Mouse (Mus musculus) heart, adult 2 months (tissue): ENCODE measurements at regions not wholly inside any gene's neighbourhood (a gene's known extent, or its start where the extent isn't known, plus 50 kb on each side); places are given as distances from the start of the nearest gene placed in this dataset.

Experiments used
- DNase-seq, 2 experiments: peaks; one replicate each; pipeline ENCODE4 v3.0.0; 2021
- H3K27ac ChIP-seq: fragments of 200-600 bp; 2 replicates; pipeline ENCODE4 v1.8.1; 2022
- H3K27me3 ChIP-seq: fragments of 200-500 bp; 2 replicates; pipeline ENCODE4 v1.6.1; 2012; ENCODE audit warnings: mild to moderate bottlenecking, low read length, inconsistent platforms, mixed read lengths; ENCODE audit not compliant: control insufficient read depth, insufficient read depth
- H3K36me3 ChIP-seq: fragments of 200-500 bp; 2 replicates; pipeline ENCODE4 v1.6.1; 2012; ENCODE audit warnings: low read length, inconsistent platforms; ENCODE audit not compliant: control insufficient read depth, insufficient read depth
- H3K4me1 ChIP-seq: fragments of 200-500 bp; 2 replicates; pipeline ENCODE4 v1.6.1; 2011; ENCODE audit warnings: low read length; ENCODE audit not compliant: control insufficient read depth, insufficient read depth
- H3K4me3 ChIP-seq: fragments of 200-600 bp; 2 replicates; pipeline ENCODE4 v1.8.1; 2022
- H3K79me2 ChIP-seq: fragments of 200-500 bp; replicated peaks from 2 replicates; pipeline ENCODE4 v1.6.1; 2012; ENCODE audit warnings: mild to moderate bottlenecking, inconsistent platforms, low read length, moderate library complexity, mixed read lengths; ENCODE audit not compliant: control insufficient read depth, insufficient read depth
- H3K9ac ChIP-seq: fragments of 200-500 bp; 2 replicates; pipeline ENCODE4 v1.6.1; 2012; ENCODE audit warnings: low read depth, mild to moderate bottlenecking, control low read depth, inconsistent platforms, low read length, mixed read lengths
- CTCF ChIP-seq: fragments of 200-600 bp; IDR thresholded peaks from 2 replicates; pipeline ENCODE4 v1.8.1; 2022; ENCODE audit warnings: antibody characterized with exemption, mild to moderate bottlenecking, moderate library complexity
- EP300 ChIP-seq: fragments of 200-500 bp; IDR thresholded peaks from 2 replicates; pipeline ENCODE4 v1.6.1; 2011; ENCODE audit warnings: low read depth, low read length, control low read depth; ENCODE audit not compliant: insufficient read depth
- POLR2A ChIP-seq: fragments of 200-500 bp; IDR thresholded peaks from 2 replicates; pipeline ENCODE4 v1.6.1; 2011; ENCODE audit warnings: mild to moderate bottlenecking, low read depth, low read length, control low read depth; ENCODE audit not compliant: insufficient read depth
- WGBS: fragments of 180-500 bp; shearing (Covaris S2); methylation state at CpG from one replicate; pipeline ENCODE4 v1.1.7; 2018; 5-methylcytosine and 5-hydroxymethylcytosine counted together
- intact Hi-C: fragments of 180-260 bp; cut with DNase I; formaldehyde crosslinking; loops from one replicate; pipeline ENCODE4 v1.15.1; 2025

- no peak overlapping the region for H3K9ac ChIP-seq
- intact Hi-C loops, result no loop called here
- H3K27ac ChIP-seq, result no peak overlapping the region
- H3K79me2 ChIP-seq, result no peaks in the 10 kb centered on the region
- H3K36me3 ChIP-seq, result no peaks in the 10 kb centered on the region
- DNase-seq, result no peak
- 42% methylated on average over 2 of the region's 2 CpGs for WGBS
- no peak for TF ChIP-seq EP300
- TF ChIP-seq POLR2A, result no peak
- no peak for TF ChIP-seq CTCF
- no peak overlapping the region for H3K4me3 ChIP-seq
- no peaks in the 10 kb centered on the region; the same call in 1 of the 2 replicates for H3K4me1 ChIP-seq
- no peaks in the 10 kb centered on the region for H3K27me3 ChIP-seq
Observed at GRCm38 (mm10) chr4:105460689-105461005, 303.5 kb downstream of the Plpp3 start.

- DNase-seq, result no peak
- 95% methylated on average over 7 of the region's 7 CpGs for WGBS
- intact Hi-C loops, result no loop called here
Observed at GRCm38 (mm10) chr4:105467811-105468210, 310.7 kb downstream of the Plpp3 start.

GRCm38 (mm10) chr4:105469300-105469821 is 312.2 kb downstream of the Plpp3 start:
- H3K27me3 ChIP-seq, result no peaks in the 10 kb centered on the region
- no peak overlapping the region for H3K4me3 ChIP-seq
- H3K36me3 ChIP-seq, result no peaks in the 10 kb centered on the region
- DNase-seq, result peak; percentile 32 to 46
- no peak overlapping the region for H3K9ac ChIP-seq
- peaks cover 2% of the 10 kb centered on the region for H3K4me1 ChIP-seq
- no peak for TF ChIP-seq POLR2A
- no peak for TF ChIP-seq EP300
- no peak for TF ChIP-seq CTCF
- WGBS, result 42% methylated on average over 6 of the region's 6 CpGs
- H3K27ac ChIP-seq, result no peak overlapping the region
- H3K79me2 ChIP-seq, result no peaks in the 10 kb centered on the region
- intact Hi-C loops, result no loop called here

More at GRCm38 (mm10) chr4:105467811-105468210, 310.7 kb downstream of the Plpp3 start:
- no peak for TF ChIP-seq EP300
- TF ChIP-seq POLR2A, result no peak
- no peak for TF ChIP-seq CTCF
- H3K9ac ChIP-seq, result no peak overlapping the region
- H3K27me3 ChIP-seq, result no peaks in the 10 kb centered on the region
- H3K4me3 ChIP-seq, result no peak overlapping the region
- H3K27ac ChIP-seq, result no peak overlapping the region
- H3K36me3 ChIP-seq, result no peaks in the 10 kb centered on the region
- H3K79me2 ChIP-seq, result no peaks in the 10 kb centered on the region
- H3K4me1 ChIP-seq, result peaks cover 2% of the 10 kb centered on the region

- no peak overlapping the region for H3K9ac ChIP-seq
- H3K27me3 ChIP-seq, result no peaks in the 10 kb centered on the region
- no peak overlapping the region for H3K4me3 ChIP-seq
- H3K79me2 ChIP-seq, result no peaks in the 10 kb centered on the region
- intact Hi-C loops, result no loop called here
- no peak for TF ChIP-seq POLR2A
- no peak for TF ChIP-seq CTCF
- TF ChIP-seq EP300, result no peak
- no peaks in the 10 kb centered on the region for H3K36me3 ChIP-seq
- H3K27ac ChIP-seq, result no peak overlapping the region
- no peak for DNase-seq
- no peaks in the 10 kb centered on the region for H3K4me1 ChIP-seq
- 58% methylated on average over 11 of the region's 11 CpGs for WGBS
Observed at GRCm38 (mm10) chr4:105474765-105475560, 314.7 kb upstream of the Gm12728 start.

- Histone ChIP-seq H3K36me3 (no peaks in the 10 kb centered on the region), H3K4me3 (no peak overlapping the region), H3K27me3 (no peaks in the 10 kb centered on the region), H3K9ac (no peak overlapping the region), H3K79me2 (no peaks in the 10 kb centered on the region), H3K4me1 (no peaks in the 10 kb centered on the region), H3K27ac (no peak overlapping the region)
- TF ChIP-seq EP300 (no peak), POLR2A (no peak), CTCF (no peak)
- WGBS, result 89% methylated on average over 4 of the region's 4 CpGs
- intact Hi-C loops, result no loop called here
- DNase-seq, result no peak
Observed at GRCm38 (mm10) chr4:105476332-105476731, 313.3 kb upstream of the Gm12728 start.

- WGBS, result 98% methylated on average over 1 of the region's 1 CpGs
- H3K36me3 ChIP-seq, result no peaks in the 10 kb centered on the region
- no peak for TF ChIP-seq CTCF
- TF ChIP-seq POLR2A, result no peak
- TF ChIP-seq EP300, result no peak
- no peak overlapping the region for H3K9ac ChIP-seq
- no peak overlapping the region for H3K4me3 ChIP-seq
- no peaks in the 10 kb centered on the region for H3K27me3 ChIP-seq
- intact Hi-C loops, result no loop called here
- no peaks in the 10 kb centered on the region for H3K4me1 ChIP-seq
- no peak overlapping the region for H3K27ac ChIP-seq
- no peak for DNase-seq
- no peaks in the 10 kb centered on the region for H3K79me2 ChIP-seq
Observed at GRCm38 (mm10) chr4:105486376-105486775, 303.3 kb upstream of the Gm12728 start.
